9 mouse cellular contexts compared by ENCODE assay signal in the genomic region with DNA sequence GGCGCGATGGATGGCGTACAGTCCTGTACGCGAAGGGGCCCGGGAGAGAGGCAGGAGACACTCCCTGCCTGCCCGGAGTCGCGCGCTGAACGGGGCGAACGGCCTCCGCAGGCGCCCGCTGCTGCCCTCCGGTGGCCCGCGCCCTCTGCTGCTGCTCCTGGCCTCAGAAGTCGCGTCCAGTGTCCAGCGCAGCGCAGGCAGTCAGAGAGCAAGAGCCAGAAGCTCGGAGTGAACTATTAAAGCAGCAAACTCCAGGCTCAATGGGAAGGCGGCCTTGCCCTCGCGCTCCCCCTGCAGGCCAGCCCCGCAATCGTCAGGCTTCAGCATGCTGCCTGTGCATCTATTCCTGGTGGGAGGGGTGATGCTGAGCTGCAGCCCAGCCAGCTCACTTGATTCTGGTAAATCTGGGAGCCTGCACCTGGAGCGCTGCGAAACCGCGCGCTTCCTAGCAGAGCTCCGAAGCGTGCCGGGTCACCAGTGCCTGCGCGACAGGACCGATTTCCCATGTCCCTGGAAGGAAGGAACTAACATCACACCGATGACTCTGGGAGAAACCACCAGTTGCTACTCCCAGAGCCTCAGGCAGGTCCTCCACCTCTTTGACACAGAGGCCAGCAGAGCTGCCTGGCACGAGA. TPM values are rescaled to one million over a fixed set of nuclear protein-coding genes. Genes with fewer than 3 reads are reported as not detected.
DNase-seq lines count a peak whose midpoint lies in the region; ATAC-seq and TF ChIP-seq lines count a peak whose summit lies in the region.
"Not testable (repeated sequence)": the region's sequence is repeated elsewhere in the genome, so short reads cannot be mapped to it uniquely, and the experiment has no call there.
"Had no signal": no experiment of that assay in that cellular context is flagged by ENCODE, and none has a peak within 500 bp of the region (broad histone marks: within the 10 kb centered on the region; RNA-seq: fewer than 3 reads in every experiment).

No protein-coding gene starts in this region.

- 3% methylated on average over 19 of the region's 42 CpGs for WGBS in forebrain, embryonic 16.5 days
- 2% methylated on average over 25 of the region's 42 CpGs for WGBS in kidney, embryonic 16.5 days
- WGBS in liver, embryonic 14.5 days (ENCODE audit: insufficient replicate concordance): 5% methylated on average over 23 of the region's 42 CpGs
- WGBS in midbrain, postnatal 0 days: 3% methylated on average over 29 of the region's 42 CpGs

- peak overlapping the region; percentile 61 for H3K4me2 ChIP-seq in forebrain, embryonic 16.5 days (ENCODE audit: low read length)
- peak overlapping the region; percentile 39 for H3K4me2 ChIP-seq in kidney, embryonic 16.5 days (replicated peaks; ENCODE audit: low read depth, low read length)
- H3K4me2 ChIP-seq in liver, embryonic 14.5 days (ENCODE audit: low read depth): peak overlapping the region; percentile 63
- H3K4me2 ChIP-seq in midbrain, postnatal 0 days (ENCODE audit: low read depth, low read length, poor library complexity, severe bottlenecking): peak overlapping the region; percentile 46

- peak overlapping the region; percentile 39 for H3K4me3 ChIP-seq in ES-Bruce4 (ENCODE audit: low read depth, low read length)
- peak overlapping the region; percentile 40 for H3K4me3 ChIP-seq in forebrain, embryonic 16.5 days (replicated peaks; ENCODE audit: low read length)
- peak overlapping the region; percentile 27 for H3K4me3 ChIP-seq in kidney, embryonic 16.5 days (ENCODE audit: low read length)
- peak overlapping the region; percentile 39 to 48 for H3K4me3 ChIP-seq in liver, embryonic 14.5 days (ENCODE audit: insufficient read depth in 1 of 2, low read depth in 2 of 2, low read length in 2 of 2)
- H3K4me3 ChIP-seq in midbrain, postnatal 0 days (ENCODE audit: low read depth, low read length): peak overlapping the region; percentile 26

- peak overlapping the region; percentile 68; the same call in 1 of the 2 replicates for H3K9ac ChIP-seq in ES-Bruce4 (ENCODE audit: low read depth, poor library complexity, severe bottlenecking)
- H3K9ac ChIP-seq in forebrain, embryonic 16.5 days (replicated peaks; ENCODE audit: low read depth, low read length); liver, embryonic 14.5 days (replicated peaks); midbrain, postnatal 0 days (replicated peaks; ENCODE audit: low read length, poor library complexity, severe bottlenecking): not testable (repeated sequence)
- 0 out of 2 replicates have a peak overlapping the region, but pooled peaks have one; percentile 41 for H3K9ac ChIP-seq in kidney, embryonic 16.5 days (replicated peaks; ENCODE audit: low read length)

- intact Hi-C loops in heart, postnatal 10 days (cut with DNase I): not testable (repeated sequence)

- TF ChIP-seq CTCF in ES-Bruce4 (IDR thresholded peaks at IDR 0.05; ENCODE audit: low read depth, low read length): peak; percentile 2
- peak; percentile 73 for TF ChIP-seq CTCF in liver, embryonic 14.5 days (IDR thresholded peaks at IDR 0.05; ENCODE audit: low read depth)
- TF ChIP-seq CTCF in midbrain, postnatal 0 days (IDR thresholded peaks at IDR 0.05): peak; percentile 65

- not testable (repeated sequence) for TF ChIP-seq EP300 in ES-Bruce4 (IDR thresholded peaks at IDR 0.05; ENCODE audit: insufficient read depth, low read depth, low read length); liver, embryonic 14.5 days (IDR thresholded peaks at IDR 0.05; ENCODE audit: low read depth)

- ATAC-seq in forebrain, embryonic 16.5 days; kidney, embryonic 16.5 days (ENCODE audit: low FRiP score, low TSS enrichment); liver, embryonic 14.5 days (ENCODE audit: insufficient read depth); midbrain, postnatal 0 days (ENCODE audit: low FRiP score): not testable (repeated sequence)

- not testable (repeated sequence) for TF ChIP-seq POLR2A in ES-Bruce4 (IDR thresholded peaks at IDR 0.05; ENCODE audit: insufficient read depth, low read length)

- not testable (repeated sequence) for H3K4me1 ChIP-seq in ES-Bruce4 (ENCODE audit: control insufficient read depth, insufficient read depth, low read length); forebrain, embryonic 16.5 days (replicated peaks; ENCODE audit: control insufficient read depth, insufficient read depth, low read length); kidney, embryonic 16.5 days (ENCODE audit: insufficient read depth, low read length); liver, embryonic 14.5 days (replicated peaks; ENCODE audit: control insufficient read depth in 2 of 2, insufficient read depth in 2 of 2, low read length in 1 of 2); midbrain, postnatal 0 days (ENCODE audit: insufficient read depth, low read length)

- H3K9me3 ChIP-seq in ES-Bruce4 (replicated peaks; ENCODE audit: control insufficient read depth, insufficient read depth, low read length, poor library complexity, severe bottlenecking); forebrain, embryonic 16.5 days (ENCODE audit: control insufficient read depth, low read length); kidney, embryonic 16.5 days (ENCODE audit: low read length); liver, embryonic 14.5 days (ENCODE audit: control insufficient read depth, low read length); midbrain, postnatal 0 days (ENCODE audit: low read length): not testable (repeated sequence)

- H3K27ac ChIP-seq in ES-Bruce4 (ENCODE audit: insufficient read depth, low read length); forebrain, embryonic 16.5 days (ENCODE audit: low read length); kidney, embryonic 16.5 days (ENCODE audit: low read length); liver, embryonic 14.5 days; midbrain, postnatal 0 days (ENCODE audit: low read depth, low read length): not testable (repeated sequence)

- peak; percentile 62 for DNase-seq in cerebellum, adult 9-10 months
- peak; percentile 67 to 70 for DNase-seq in heart, postnatal 10 days
- peak in 1 of 3 experiments; percentile 52 for DNase-seq in liver, embryonic 14.5 days (ENCODE audit: low read depth in 3 of 3, low spot score in 3 of 3)
- DNase-seq in midbrain, postnatal 0 days (ENCODE audit: low spot score): peak; percentile 76
- peak; percentile 19 to 28 for DNase-seq in spleen, postnatal 36 days (ENCODE audit: low spot score in 2 of 2)

- not testable (repeated sequence) for H3K27me3 ChIP-seq in ES-Bruce4 (ENCODE audit: control insufficient read depth, insufficient read depth, low read length, poor library complexity, severe bottlenecking); forebrain, embryonic 16.5 days (replicated peaks; ENCODE audit: control insufficient read depth, insufficient read depth, low read length); kidney, embryonic 16.5 days (ENCODE audit: insufficient read depth, low read length); liver, embryonic 14.5 days (ENCODE audit: control insufficient read depth, insufficient read depth, low read length); midbrain, postnatal 0 days (ENCODE audit: insufficient read depth, low read length)

- H3K36me3 ChIP-seq in ES-Bruce4 (ENCODE audit: control insufficient read depth, insufficient read depth, low read length, poor library complexity, severe bottlenecking); forebrain, embryonic 16.5 days (ENCODE audit: control insufficient read depth, insufficient read depth); kidney, embryonic 16.5 days (ENCODE audit: insufficient read depth, low read length); liver, embryonic 14.5 days (replicated peaks; ENCODE audit: control insufficient read depth, insufficient read depth, low read depth); midbrain, postnatal 0 days (ENCODE audit: insufficient read depth, low read length): not testable (repeated sequence)

RNA-seq across cellular contexts. Expression of a gene that starts 3.6 kb away (rescaled TPM):
- polyA plus RNA-seq in ES-Bruce4 (2011; ENCODE audit: insufficient read depth, insufficient read length, low read depth, missing spikeins): not detected in 2 replicates
- polyA plus RNA-seq in forebrain, embryonic 16.5 days (2015; fragmentation: Nextera tagmentation; extraction: Ambion mirVana): 0.16 TPM in 1 of 2 replicates, not detected in the other
- not detected for total RNA-seq in heart, postnatal 10 days (2021)
- polyA plus RNA-seq in kidney, embryonic 16.5 days (2015; fragmentation: Nextera tagmentation; extraction: Ambion mirVana): 0.31 and 0.36 TPM in 2 replicates
- polyA plus RNA-seq in liver, embryonic 14.5 days (2012; rRNA removed): 0.02 TPM in 1 of 2 replicates, not detected in the other
- polyA plus RNA-seq in liver, embryonic 14.5 days (2014; fragmentation: Nextera tagmentation; extraction: Ambion mirVana): 0.15 TPM in 1 of 2 replicates, not detected in the other
- not detected in 2 replicates for total RNA-seq in midbrain, postnatal 0 days (2014; rRNA removed)
- not detected in 2 replicates for polyA plus RNA-seq in midbrain, postnatal 0 days (2015; fragmentation: Nextera tagmentation; extraction: Ambion mirVana)
- total RNA-seq: gastrocnemius, postnatal 10 days had no signal

RNA-seq across cellular contexts. Expression of a gene that starts 8.8 kb away (rescaled TPM):
- polyA plus RNA-seq in ES-Bruce4 (2011; ENCODE audit: insufficient read depth, insufficient read length, low read depth, missing spikeins): not detected in 2 replicates
- not detected in 2 replicates for polyA plus RNA-seq in forebrain, embryonic 16.5 days (2015; fragmentation: Nextera tagmentation; extraction: Ambion mirVana)
- total RNA-seq in heart, postnatal 10 days (2021): not detected
- polyA plus RNA-seq in kidney, embryonic 16.5 days (2015; fragmentation: Nextera tagmentation; extraction: Ambion mirVana): not detected in 2 replicates
- polyA plus RNA-seq in liver, embryonic 14.5 days (2012; rRNA removed): not detected in 2 replicates
- polyA plus RNA-seq in liver, embryonic 14.5 days (2014; fragmentation: Nextera tagmentation; extraction: Ambion mirVana): not detected in 2 replicates
- not detected in 2 replicates for total RNA-seq in midbrain, postnatal 0 days (2014; rRNA removed)
- not detected in 2 replicates for polyA plus RNA-seq in midbrain, postnatal 0 days (2015; fragmentation: Nextera tagmentation; extraction: Ambion mirVana)
- total RNA-seq: gastrocnemius, postnatal 10 days had no signal

RNA-seq across cellular contexts. Expression of a gene that starts 10.1 kb away (rescaled TPM):
- polyA plus RNA-seq in ES-Bruce4 (2011; ENCODE audit: insufficient read depth, insufficient read length, low read depth, missing spikeins): not detected in 2 replicates
- polyA plus RNA-seq in forebrain, embryonic 16.5 days (2015; fragmentation: Nextera tagmentation; extraction: Ambion mirVana): 0.46 TPM in 1 of 2 replicates, not detected in the other
- total RNA-seq in heart, postnatal 10 days (2021): not detected
- not detected in 2 replicates for polyA plus RNA-seq in kidney, embryonic 16.5 days (2015; fragmentation: Nextera tagmentation; extraction: Ambion mirVana)
- polyA plus RNA-seq in liver, embryonic 14.5 days (2012; rRNA removed): not detected in 2 replicates
- polyA plus RNA-seq in liver, embryonic 14.5 days (2014; fragmentation: Nextera tagmentation; extraction: Ambion mirVana): 0.14 TPM in 1 of 2 replicates, not detected in the other
- total RNA-seq in midbrain, postnatal 0 days (2014; rRNA removed): not detected in 2 replicates
- not detected in 2 replicates for polyA plus RNA-seq in midbrain, postnatal 0 days (2015; fragmentation: Nextera tagmentation; extraction: Ambion mirVana)
- total RNA-seq: gastrocnemius, postnatal 10 days had no signal

RNA-seq across cellular contexts. Expression of a gene that starts 13.2 kb away (rescaled TPM):
- polyA plus RNA-seq in ES-Bruce4 (2011; ENCODE audit: insufficient read depth, insufficient read length, low read depth, missing spikeins): not detected in 2 replicates
- polyA plus RNA-seq in forebrain, embryonic 16.5 days (2015; fragmentation: Nextera tagmentation; extraction: Ambion mirVana): not detected in 2 replicates
- not detected for total RNA-seq in heart, postnatal 10 days (2021)
- not detected in 2 replicates for polyA plus RNA-seq in kidney, embryonic 16.5 days (2015; fragmentation: Nextera tagmentation; extraction: Ambion mirVana)
- polyA plus RNA-seq in liver, embryonic 14.5 days (2012; rRNA removed): not detected in 2 replicates
- polyA plus RNA-seq in liver, embryonic 14.5 days (2014; fragmentation: Nextera tagmentation; extraction: Ambion mirVana): not detected in 2 replicates
- total RNA-seq in midbrain, postnatal 0 days (2014; rRNA removed): not detected in 2 replicates
- not detected in 2 replicates for polyA plus RNA-seq in midbrain, postnatal 0 days (2015; fragmentation: Nextera tagmentation; extraction: Ambion mirVana)
- total RNA-seq: gastrocnemius, postnatal 10 days had no signal

RNA-seq across cellular contexts. Expression of a gene that starts 16.1 kb away (rescaled TPM):
- not detected in 2 replicates for polyA plus RNA-seq in ES-Bruce4 (2011; ENCODE audit: insufficient read depth, insufficient read length, low read depth, missing spikeins)
- not detected in 2 replicates for polyA plus RNA-seq in forebrain, embryonic 16.5 days (2015; fragmentation: Nextera tagmentation; extraction: Ambion mirVana)
- total RNA-seq in heart, postnatal 10 days (2021): not detected
- not detected in 2 replicates for polyA plus RNA-seq in kidney, embryonic 16.5 days (2015; fragmentation: Nextera tagmentation; extraction: Ambion mirVana)
- not detected in 2 replicates for polyA plus RNA-seq in liver, embryonic 14.5 days (2012; rRNA removed)
- polyA plus RNA-seq in liver, embryonic 14.5 days (2014; fragmentation: Nextera tagmentation; extraction: Ambion mirVana): not detected in 2 replicates
- not detected in 2 replicates for total RNA-seq in midbrain, postnatal 0 days (2014; rRNA removed)
- polyA plus RNA-seq in midbrain, postnatal 0 days (2015; fragmentation: Nextera tagmentation; extraction: Ambion mirVana): not detected in 2 replicates
- total RNA-seq: gastrocnemius, postnatal 10 days had no signal

Comparison
In these comparisons a context has a peak if more than half of its experiments do, and no peak if none do; other contexts are left out.
1. CTCF ChIP-seq: peak in every context shown above with its lines; median percentile 73 in liver, embryonic 14.5 days; 65 in midbrain, postnatal 0 days; 2 in ES-Bruce4.